Mouse (Mus musculus) midbrain, postnatal 0 days (tissue): ENCODE measurements at regions not wholly inside any gene's neighbourhood (a gene's known extent, or its start where the extent isn't known, plus 50 kb on each side); places are given as distances from the start of the nearest gene placed in this dataset.

Source experiments
- ATAC-seq: fragments of 200-750 bp; cut with Nextera tagmentation; 2 replicates; pipeline ENCODE4 v1.8.0; 2017; ENCODE audit warnings: moderate number of reproducible peaks, mild to moderate bottlenecking, moderate TSS enrichment, moderate library complexity; ENCODE audit not compliant: low FRiP score
- DNase-seq: peaks from one replicate; pipeline ENCODE4 v3.0.0-alpha.2; 2015; ENCODE audit warnings: low spot score
- H3K27ac ChIP-seq: fragments of 300-500 bp; sonication (generic); 2 replicates; pipeline ENCODE4 v1.5.1; 2014; ENCODE audit warnings: low read depth, mild to moderate bottlenecking, low read length, mixed read lengths
- H3K27me3 ChIP-seq: fragments of 300-500 bp; sonication (generic); 2 replicates; pipeline ENCODE4 v1.6.1; 2014; ENCODE audit warnings: low read length, control low read depth, mixed read lengths; ENCODE audit not compliant: insufficient read depth
- H3K36me3 ChIP-seq: fragments of 300-500 bp; sonication (generic); 2 replicates; pipeline ENCODE4 v1.6.1; 2014; ENCODE audit warnings: low read length, control low read depth, mixed read lengths; ENCODE audit not compliant: insufficient read depth
- H3K4me1 ChIP-seq: fragments of 300-500 bp; sonication (generic); 2 replicates; pipeline ENCODE4 v1.6.1; 2014; ENCODE audit warnings: mild to moderate bottlenecking, control low read depth, antibody characterized with exemption, low read length, mixed read lengths; ENCODE audit not compliant: insufficient read depth
- H3K4me2 ChIP-seq: fragments of 300-500 bp; sonication (generic); 2 replicates; pipeline ENCODE4 v1.6.1; 2014; ENCODE audit warnings: low read depth, mild to moderate bottlenecking, low read length, mixed read lengths; ENCODE audit not compliant: poor library complexity, severe bottlenecking
- H3K4me3 ChIP-seq: fragments of 300-500 bp; sonication (generic); 2 replicates; pipeline ENCODE4 v1.5.1; 2014; ENCODE audit warnings: low read depth, mild to moderate bottlenecking, low read length, moderate library complexity
- H3K9ac ChIP-seq: fragments of 300-500 bp; sonication (generic); replicated peaks from 2 replicates; pipeline ENCODE4 v1.6.1; 2014; ENCODE audit warnings: mild to moderate bottlenecking, low read length, moderate library complexity, mixed read lengths; ENCODE audit not compliant: poor library complexity, severe bottlenecking
- H3K9me3 ChIP-seq: fragments of 300-500 bp; sonication (generic); 2 replicates; pipeline ENCODE4 v1.6.1; 2016; ENCODE audit warnings: low read length, control low read depth
- CTCF ChIP-seq: IDR thresholded peaks from 2 replicates; pipeline ENCODE4 v1.5.1; 2016; ENCODE audit warnings: antibody characterized with exemption, mild to moderate bottlenecking
- WGBS: fragments of 180-500 bp; shearing (Covaris S2); extraction: QIAGEN DNeasy Blood & Tissue Kit; methylation state at CpG from one replicate; pipeline ENCODE4 v1.1.7; 2014; 5-methylcytosine and 5-hydroxymethylcytosine counted together

GRCm38 (mm10) chr8:87175097-87175496 lies 290.0 kb upstream of the N4bp1 start:
- TF ChIP-seq CTCF: no peak
- Histone ChIP-seq H3K9ac (no peak overlapping the region), H3K9me3 (no peaks in the 10 kb centered on the region), H3K36me3 (no peaks in the 10 kb centered on the region), H3K27ac (no peak overlapping the region), H3K27me3 (no peaks in the 10 kb centered on the region), H3K4me3 (no peak overlapping the region), H3K4me2 (no peak overlapping the region), H3K4me1 (no peaks in the 10 kb centered on the region)
- DNase-seq: no peak
- ATAC-seq: no peak

GRCm38 (mm10) chr8:87173720-87174119 lies 288.7 kb upstream of the N4bp1 start:
- no peak overlapping the region for H3K4me3 ChIP-seq
- no peak overlapping the region for H3K27ac ChIP-seq
- DNase-seq: no peak
- no peak overlapping the region for H3K4me2 ChIP-seq
- ATAC-seq: no peak
- no peaks in the 10 kb centered on the region for H3K27me3 ChIP-seq
- H3K9me3 ChIP-seq: no peaks in the 10 kb centered on the region
- H3K36me3 ChIP-seq: no peaks in the 10 kb centered on the region
- no peaks in the 10 kb centered on the region for H3K4me1 ChIP-seq
- TF ChIP-seq CTCF: no peak
- no peak overlapping the region for H3K9ac ChIP-seq

GRCm38 (mm10) chr8:87166771-87167170 lies 281.7 kb upstream of the N4bp1 start:
- ATAC-seq: no peak

GRCm38 (mm10) chr8:87160416-87160815 lies 275.4 kb upstream of the N4bp1 start:
- Histone ChIP-seq H3K36me3 (no peaks in the 10 kb centered on the region), H3K9me3 (no peaks in the 10 kb centered on the region), H3K27me3 (no peaks in the 10 kb centered on the region), H3K4me3 (no peak overlapping the region), H3K4me1 (peaks cover 4% of the 10 kb centered on the region), H3K27ac (peak overlapping the region; percentile 51), H3K4me2 (no peak overlapping the region), H3K9ac (no peak overlapping the region)
- ATAC-seq (0 out of 2 replicates have a peak, but pooled peaks have one; percentile 41), DNase-seq (peak; percentile 53)
- WGBS: 66% methylated on average over 2 of the region's 2 CpGs
- TF ChIP-seq CTCF: no peak

More at GRCm38 (mm10) chr8:87166771-87167170, 281.7 kb upstream of the N4bp1 start:
- H3K4me1 ChIP-seq: no peaks in the 10 kb centered on the region
- H3K9ac ChIP-seq: no peak overlapping the region
- DNase-seq: no peak
- no peaks in the 10 kb centered on the region for H3K9me3 ChIP-seq
- no peak for TF ChIP-seq CTCF
- no peaks in the 10 kb centered on the region for H3K27me3 ChIP-seq
- H3K4me3 ChIP-seq: no peak overlapping the region
- no peaks in the 10 kb centered on the region for H3K36me3 ChIP-seq
- no peak overlapping the region for H3K4me2 ChIP-seq
- H3K27ac ChIP-seq: no peak overlapping the region
- WGBS: 90% methylated on average over 1 of the region's 1 CpGs

- Histone ChIP-seq H3K27me3 (no peaks in the 10 kb centered on the region), H3K9ac (no peak overlapping the region), H3K27ac (no peak overlapping the region), H3K4me2 (no peak overlapping the region), H3K4me3 (no peak overlapping the region), H3K4me1 (peaks cover 4% of the 10 kb centered on the region), H3K9me3 (no peaks in the 10 kb centered on the region), H3K36me3 (no peaks in the 10 kb centered on the region)
- peak; percentile 64 for DNase-seq
- peak; percentile 64 for TF ChIP-seq CTCF
- ATAC-seq: no peak
- whole genome bisulfite sequencing: 24% methylated on average over 8 of the region's 8 CpGs
These were observed 273.3 kb upstream of the N4bp1 start for GRCm38 (mm10) chr8:87158322-87158721.

- H3K9ac ChIP-seq: no peak overlapping the region
- no peak overlapping the region for H3K4me2 ChIP-seq
- H3K9me3 ChIP-seq: no peaks in the 10 kb centered on the region
- H3K27me3 ChIP-seq: no peaks in the 10 kb centered on the region
- no peaks in the 10 kb centered on the region for H3K36me3 ChIP-seq
- ATAC-seq (no peak), DNase-seq (peak; percentile 31)
- H3K4me3 ChIP-seq: no peak overlapping the region
- no peak for TF ChIP-seq CTCF
- 70% methylated on average over 10 of the region's 10 CpGs for WGBS
- H3K27ac ChIP-seq: no peak overlapping the region
- H3K4me1 ChIP-seq: peaks cover 9% of the 10 kb centered on the region
These were observed 270.9 kb upstream of the N4bp1 start for GRCm38 (mm10) chr8:87155819-87156425.
